Mouse (Mus musculus): ENCODE measurements around the gene Rab34.

Rab34 gene

DNA sequence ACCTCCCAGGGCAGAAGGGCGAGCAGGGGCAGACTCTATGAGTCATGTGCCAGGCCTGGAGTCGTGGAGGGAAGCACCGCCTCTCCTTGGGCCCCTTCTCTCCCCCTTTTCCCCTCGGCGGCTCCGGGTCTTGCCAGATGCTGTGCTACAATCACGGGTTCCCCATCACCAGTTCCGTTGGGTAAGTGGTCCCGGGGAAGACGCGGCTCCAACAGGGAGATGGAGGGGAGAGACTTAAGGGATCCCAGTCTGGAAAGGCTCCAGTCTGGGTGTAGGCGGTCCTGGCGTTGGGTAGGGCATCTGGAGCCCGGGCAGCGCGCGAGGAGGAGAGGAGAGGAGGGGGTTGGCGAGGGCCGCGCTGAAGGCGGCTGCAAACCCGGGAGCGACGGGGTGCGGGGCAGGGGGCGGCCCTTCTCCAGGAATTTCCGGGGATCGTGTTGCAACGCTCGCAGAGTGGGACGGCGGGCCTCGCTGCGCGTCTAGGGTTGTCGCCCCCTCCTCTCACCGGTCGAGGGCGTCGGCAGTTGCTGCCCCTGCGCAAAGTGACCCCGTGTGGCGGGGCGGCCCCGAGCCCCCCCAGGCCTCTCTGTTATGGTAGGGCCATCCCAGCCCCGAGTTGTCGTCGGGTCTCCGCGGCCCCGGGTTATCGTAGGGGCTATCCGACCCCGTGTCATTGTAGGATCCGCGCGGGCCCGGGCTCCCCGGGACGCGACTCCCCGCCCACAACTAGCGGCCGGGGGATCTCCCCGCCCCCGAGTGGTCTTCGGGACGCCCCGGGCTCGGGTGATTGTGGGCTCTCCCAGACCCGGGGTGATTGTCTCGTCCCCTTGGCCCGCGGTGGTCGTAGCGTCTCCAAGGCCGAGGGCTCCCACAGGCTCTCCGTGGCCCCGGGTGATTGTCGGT is at the start of gene Rab34:
TSS of gene Rab34 (plus strand) at position 100 of the 903 bp plus-strand sequence.
- no peak for DNase-seq (ENCODE audit: low spot score)

DNA sequence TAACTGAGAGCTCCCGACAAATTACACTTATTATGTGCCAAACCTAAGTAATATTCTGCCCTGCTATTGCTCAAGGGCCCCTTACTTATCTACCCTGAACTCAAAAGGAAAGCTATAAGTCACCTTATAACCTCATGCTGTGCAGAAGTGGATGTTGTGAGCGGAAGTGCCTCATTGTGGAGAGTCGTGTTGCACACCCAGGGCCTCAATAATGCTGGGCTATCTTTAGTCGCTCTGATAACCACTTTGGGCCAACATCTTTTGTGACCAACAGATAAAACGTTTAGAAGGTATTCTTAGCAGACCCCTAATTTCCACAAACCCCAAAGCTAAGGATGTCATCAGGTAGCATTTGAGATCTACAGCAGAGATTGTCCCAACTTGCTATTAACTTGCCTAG is 47.6 kb upstream of the Rab34 start:
- no peak for DNase-seq (ENCODE audit: low spot score)

- no peak for DNase-seq (ENCODE audit: low spot score)
Measured at GRCm38 (mm10) chr11:78143520-78143919, 44.7 kb upstream of the Rab34 start.

- DNase-seq (ENCODE audit: low spot score): no peak
Measured at GRCm38 (mm10) chr11:78146168-78146567, 42.1 kb upstream of the Rab34 start.

- no peak for DNase-seq (ENCODE audit: low spot score)
Measured at GRCm38 (mm10) chr11:78146707-78147543, 41.3 kb upstream of the Rab34 start.

DNA sequence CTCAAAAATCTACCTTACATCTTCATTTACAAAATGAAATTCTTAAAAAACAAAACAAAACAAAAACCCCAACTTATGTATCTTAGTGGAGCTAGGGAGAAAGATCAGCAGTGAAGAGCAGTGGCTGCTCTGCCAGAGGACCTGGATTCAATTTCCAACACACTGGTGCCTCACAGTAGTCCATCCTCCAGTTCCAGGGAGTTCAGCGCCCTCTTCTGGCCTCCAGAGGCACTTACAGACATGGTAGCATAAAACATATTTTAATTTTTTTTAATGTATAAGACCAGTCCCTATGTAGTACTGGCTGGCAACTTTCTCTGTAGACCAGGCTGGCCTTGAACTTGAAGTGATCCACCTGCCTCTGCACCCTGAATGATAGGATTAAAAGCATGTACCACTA is 37.1 kb upstream of the Rab34 start:
- DNase-seq (ENCODE audit: low spot score): no peak

DNA sequence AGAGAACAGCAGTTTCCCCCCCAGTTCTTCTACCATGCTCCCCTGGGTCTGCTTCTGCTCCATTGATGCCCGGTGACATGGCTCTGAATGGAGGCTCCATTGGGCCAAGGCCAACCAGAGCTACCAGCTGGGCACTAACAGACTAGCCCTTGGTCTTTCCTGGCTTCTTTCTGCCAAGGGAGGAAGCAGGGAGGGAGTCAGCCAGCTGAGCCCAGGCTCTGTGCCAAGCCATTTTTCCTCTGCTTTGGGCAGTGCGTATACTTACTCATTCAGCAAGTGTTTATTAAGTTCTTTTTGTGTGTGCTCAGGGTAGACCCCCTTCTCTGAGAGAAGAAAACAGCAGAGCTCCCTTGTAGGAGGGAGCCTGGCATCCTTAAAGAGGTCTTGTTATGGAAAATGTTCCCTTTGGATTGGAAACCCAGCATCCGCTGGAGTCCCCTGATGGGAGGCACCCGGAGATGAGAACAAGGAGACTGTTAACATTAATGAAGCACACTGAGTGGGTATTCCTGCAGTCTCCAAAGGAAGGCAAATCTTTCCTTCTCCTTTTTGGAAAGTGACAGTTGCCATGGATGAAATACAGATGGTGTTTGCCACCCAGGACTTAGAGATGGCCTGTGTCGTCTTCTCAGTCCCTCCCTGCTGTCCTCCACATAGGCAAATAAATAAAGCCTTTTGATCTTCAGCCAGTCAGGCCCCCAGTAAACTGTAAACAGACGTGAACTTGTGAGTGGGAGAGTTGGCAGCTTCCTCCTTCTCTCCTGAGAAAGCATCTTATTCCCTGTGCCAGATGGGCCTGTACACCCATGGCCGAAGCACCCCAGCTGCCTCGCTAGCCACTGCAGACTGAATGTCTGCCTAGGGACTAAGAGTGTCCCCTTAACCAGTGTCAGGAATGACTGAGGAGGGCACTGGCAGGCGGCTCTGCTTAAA is 35.7 kb upstream of the Rab34 start:
- DNase-seq (ENCODE audit: low spot score): no peak

DNA sequence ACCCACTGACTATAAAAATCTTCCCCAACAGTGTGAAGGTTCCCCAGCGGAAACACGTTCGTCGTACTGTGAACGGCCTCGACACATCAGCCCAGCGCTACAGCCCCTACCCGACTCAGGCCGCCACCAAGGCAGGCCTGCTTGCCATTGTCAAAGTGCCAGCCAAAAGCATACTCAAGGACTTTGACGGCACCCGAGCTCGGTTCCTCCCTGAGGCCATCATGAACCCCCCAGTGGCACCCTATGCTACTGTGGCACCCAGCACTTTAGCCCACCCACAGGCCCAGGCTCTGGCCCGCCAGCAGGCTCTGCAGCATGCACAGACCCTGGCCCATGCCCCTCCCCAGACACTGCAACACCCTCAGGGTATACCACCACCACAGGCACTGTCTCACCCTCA is 34.5 kb upstream of the Rab34 start:
- no peak for DNase-seq (ENCODE audit: low spot score)

DNA sequence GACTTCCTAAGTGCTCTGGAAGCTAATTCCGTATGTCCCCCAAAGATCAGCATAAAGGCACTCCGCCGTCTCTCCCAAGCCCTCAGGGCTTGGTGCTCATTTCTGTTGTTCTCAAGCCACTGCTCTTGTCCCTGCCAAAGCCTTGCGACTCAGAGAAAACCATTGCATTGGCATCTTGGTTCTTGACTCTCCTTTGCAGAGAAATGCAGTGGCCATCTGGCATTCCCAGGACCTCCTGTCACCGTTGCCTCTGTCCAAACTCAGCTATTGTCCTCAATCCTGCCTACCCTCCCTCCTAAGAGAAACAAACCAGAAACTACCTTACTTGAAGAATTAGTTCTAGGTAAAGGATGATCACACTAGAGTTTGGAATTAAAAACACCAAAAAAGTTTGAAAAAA is 32.6 kb upstream of the Rab34 start:
- DNase-seq (ENCODE audit: low spot score): no peak

GRCm38 (mm10) chr11:78156156-78156699 is 32.0 kb upstream of the Rab34 start:
- DNase-seq (ENCODE audit: low spot score): no peak

GRCm38 (mm10) chr11:78159096-78159495 is 29.1 kb upstream of the Rab34 start:
- peak; percentile 87 for DNase-seq (ENCODE audit: low spot score)

- DNase-seq (ENCODE audit: low spot score): no peak
Measured at GRCm38 (mm10) chr11:78159557-78159956, 28.7 kb upstream of the Rab34 start.

DNA sequence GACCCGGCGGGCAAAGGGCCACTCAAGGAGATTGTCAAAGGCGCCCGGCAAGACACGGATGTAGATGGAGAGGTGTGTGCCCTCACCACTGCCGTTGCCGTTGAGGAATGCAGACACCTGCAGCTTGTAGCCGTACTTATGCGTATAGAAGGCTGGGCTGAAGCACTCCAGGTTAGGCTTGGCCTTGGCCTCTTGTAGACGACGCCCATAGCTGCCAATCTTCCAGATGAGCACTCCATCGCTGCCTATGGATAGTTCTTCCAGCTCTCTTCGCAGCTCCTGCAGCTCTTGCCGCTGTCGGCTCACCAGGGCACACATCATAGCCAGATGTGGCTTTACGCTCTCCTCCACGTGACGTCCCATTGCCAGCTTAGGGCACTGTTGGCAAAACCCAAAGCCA is 28.1 kb upstream of the Rab34 start:
- DNase-seq (ENCODE audit: low spot score): no peak

DNA sequence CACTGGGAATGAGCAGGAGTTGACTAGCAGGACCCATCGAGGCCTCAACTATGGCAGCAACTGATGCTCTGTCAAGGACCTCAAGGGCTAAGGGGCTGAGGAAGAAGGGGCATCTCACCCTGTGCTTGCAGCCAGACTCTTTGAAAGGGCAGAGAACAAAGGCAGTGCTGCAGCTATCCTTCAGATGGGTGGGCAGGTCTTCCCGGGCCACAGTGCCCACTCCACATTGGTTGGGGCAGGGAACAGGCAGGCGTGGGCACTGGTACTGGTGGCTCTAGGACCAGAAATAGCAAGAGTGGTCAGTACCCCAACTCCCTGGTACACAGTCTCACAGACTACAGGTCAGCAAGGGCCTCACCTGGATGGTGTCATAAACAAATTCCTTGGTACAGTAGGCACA is 27.6 kb upstream of the Rab34 start:
- no peak for DNase-seq (ENCODE audit: low spot score)

GRCm38 (mm10) chr11:78161169-78161568 is 27.1 kb upstream of the Rab34 start:
- DNase-seq (ENCODE audit: low spot score): no peak

- no peak for DNase-seq (ENCODE audit: low spot score)
Measured at GRCm38 (mm10) chr11:78161968-78162367, 26.3 kb upstream of the Rab34 start.

DNA sequence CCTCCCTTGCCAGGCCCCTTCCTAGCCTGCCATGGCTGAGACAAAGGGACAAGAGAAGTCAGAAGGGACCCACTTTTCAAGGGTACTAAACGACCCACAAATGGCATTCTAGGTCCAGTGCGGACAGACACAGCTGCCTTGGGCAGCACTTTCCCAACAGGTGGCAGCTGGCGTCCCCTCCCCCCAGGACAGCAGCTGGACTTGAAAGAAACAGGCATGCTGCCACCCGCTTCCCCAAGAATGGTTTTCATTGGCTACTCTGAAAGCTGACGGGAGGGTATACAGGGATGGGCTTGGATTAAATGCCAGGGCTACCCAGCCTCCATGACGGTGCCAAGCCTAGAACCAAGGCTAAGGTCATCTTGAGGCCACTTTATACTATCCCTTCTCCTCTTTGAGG is 25.7 kb upstream of the Rab34 start:
- DNase-seq (ENCODE audit: low spot score): no peak

- DNase-seq (ENCODE audit: low spot score): no peak
Measured at GRCm38 (mm10) chr11:78163045-78163444, 25.2 kb upstream of the Rab34 start.

DNA sequence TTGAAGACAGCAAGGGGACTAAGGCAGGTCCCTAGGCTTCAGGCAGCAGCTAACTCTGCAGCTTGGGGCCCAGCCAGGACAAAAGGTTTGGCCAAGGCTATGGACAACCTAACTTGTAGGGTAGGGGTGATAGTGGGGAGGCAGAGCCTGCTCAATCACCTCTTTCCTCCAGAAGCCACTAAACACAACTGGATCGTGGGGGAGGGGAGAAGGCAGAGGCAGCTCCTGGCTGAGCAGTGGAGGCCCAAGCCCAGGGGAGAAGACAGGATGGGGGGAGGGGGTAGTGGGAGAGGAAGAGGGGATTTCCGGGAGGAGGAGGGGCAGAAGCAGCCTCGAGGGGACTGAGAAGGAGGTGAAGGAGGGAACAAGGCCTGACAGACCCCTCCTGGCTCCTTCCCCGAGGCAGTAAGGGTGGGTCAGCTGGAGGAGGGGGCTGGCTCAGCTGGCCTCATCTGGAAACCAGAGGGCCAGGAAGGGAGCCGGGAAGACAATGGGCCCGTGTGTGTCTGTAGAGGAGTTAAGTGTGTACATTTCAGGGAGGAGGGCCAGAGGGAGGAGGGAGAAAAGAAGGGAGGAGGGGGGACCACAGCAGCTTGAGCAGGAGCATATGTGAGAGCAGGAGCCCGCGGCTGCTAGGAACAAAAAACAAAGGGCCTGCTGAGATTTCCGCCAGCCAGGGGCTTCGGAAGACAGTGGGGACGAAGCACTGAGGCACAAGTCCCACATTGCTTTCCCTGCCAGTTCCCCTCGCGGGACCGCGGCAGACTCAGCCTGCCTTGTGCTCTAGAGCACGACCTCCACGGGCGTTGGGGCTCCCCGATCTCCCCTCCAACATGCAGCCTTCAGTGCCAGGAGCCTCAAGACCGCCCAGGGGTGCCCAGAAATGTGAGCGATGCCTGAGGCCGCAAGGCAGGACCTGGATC is 24.3 kb upstream of the Rab34 start:
- no peak for DNase-seq (ENCODE audit: low spot score)

GRCm38 (mm10) chr11:78164604-78164923 is 23.7 kb upstream of the Rab34 start:
- no peak for DNase-seq (ENCODE audit: low spot score)

Data from c-Kit-positive CD71-positive TER-119-positive erythroid progenitor cells, embryonic 14.5 days (primary cell).